In genomic region chr1:170677681-170678080, GRCm38 (mm10) we compare ENCODE assay signal across 25 mouse cellular contexts. TPM values are rescaled to one million over a fixed set of nuclear protein-coding genes. Genes with fewer than 3 reads are reported as not detected.
A peak's percentile ranks its signal among the peaks of the same experiment; 100 is the strongest.
DNase-seq lines count a peak whose midpoint lies in the region; ATAC-seq and TF ChIP-seq lines count a peak whose summit lies in the region.
"Had no signal": no experiment of that assay in that cellular context is flagged by ENCODE, and none has a peak within 500 bp of the region (broad histone marks: within the 10 kb centered on the region; RNA-seq: fewer than 3 reads in every experiment).

No protein-coding gene starts in this region.

- H3K36me3 ChIP-seq in heart, embryonic 11.5 days (ENCODE audit: control insufficient read depth, insufficient read depth, low read length), result peaks cover 16% of the 10 kb centered on the region; the same call in 1 of the 2 replicates
- H3K36me3 ChIP-seq in heart, embryonic 12.5 days, result peaks cover 46% of the 10 kb centered on the region
- H3K36me3 ChIP-seq: G1E had no signal

- H3K9ac ChIP-seq in heart, embryonic 11.5 days (ENCODE audit: low read depth, low read length), result no peak overlapping the region
- H3K9ac ChIP-seq in heart, embryonic 12.5 days, result no peak overlapping the region
- H3K9ac ChIP-seq: embryonic facial prominence, embryonic 12.5 days; forebrain, embryonic 13.5 days had no signal

- no peaks in the 10 kb centered on the region; the same call in 1 of the 2 replicates for H3K4me1 ChIP-seq in heart, embryonic 11.5 days (ENCODE audit: control insufficient read depth, insufficient read depth, low read length)
- peaks cover 22% of the 10 kb centered on the region for H3K4me1 ChIP-seq in heart, embryonic 12.5 days (replicated peaks)
- H3K4me1 ChIP-seq: embryonic facial prominence, embryonic 10.5 days; embryonic facial prominence, embryonic 12.5 days; forebrain, embryonic 13.5 days had no signal

- no peak overlapping the region for H3K4me3 ChIP-seq in gastrocnemius, adult 2 months
- H3K4me3 ChIP-seq in heart, embryonic 11.5 days (ENCODE audit: low read depth, low read length), result no peak overlapping the region
- H3K4me3 ChIP-seq in heart, embryonic 12.5 days, result no peak overlapping the region
- H3K4me3 ChIP-seq in layer of hippocampus, adult 2 months, result no peak overlapping the region
- H3K4me3 ChIP-seq: embryonic facial prominence, embryonic 10.5 days; embryonic facial prominence, embryonic 12.5 days; forebrain, embryonic 13.5 days had no signal

- no peak for TF ChIP-seq CTCF in gastrocnemius, adult 2 months (IDR thresholded peaks at IDR 0.05)
- no peak for TF ChIP-seq CTCF in layer of hippocampus, adult 2 months (conservative IDR thresholded peaks at IDR 0.05)

- H3K9me3 ChIP-seq in heart, embryonic 11.5 days (replicated peaks; ENCODE audit: control insufficient read depth, low read length), result no peaks in the 10 kb centered on the region
- H3K9me3 ChIP-seq in heart, embryonic 12.5 days (replicated peaks), result peaks cover 11% of the 10 kb centered on the region; the same call in 1 of the 2 replicates
- H3K9me3 ChIP-seq: embryonic facial prominence, embryonic 10.5 days; embryonic facial prominence, embryonic 12.5 days; forebrain, embryonic 13.5 days; G1E had no signal

- intact Hi-C loops in gastrocnemius, adult 2 months (cut with DNase I), result no loop called here
- intact Hi-C loops in heart, postnatal 10 days (cut with DNase I), result no loop called here
- intact Hi-C loops in heart, postnatal 25 days (cut with DNase I), result no loop called here

- H3K4me2 ChIP-seq in heart, embryonic 11.5 days, result no peak overlapping the region
- H3K4me2 ChIP-seq in heart, embryonic 12.5 days, result no peak overlapping the region
- H3K4me2 ChIP-seq: embryonic facial prominence, embryonic 12.5 days; forebrain, embryonic 13.5 days had no signal

- 0 out of 2 replicates have a peak overlapping the region, but pooled peaks have one; percentile 48 for H3K27ac ChIP-seq in gastrocnemius, adult 2 months
- H3K27ac ChIP-seq in heart, embryonic 11.5 days (ENCODE audit: low read depth, low read length), result no peak overlapping the region
- no peak overlapping the region for H3K27ac ChIP-seq in heart, embryonic 12.5 days (ENCODE audit: poor library complexity, severe bottlenecking)
- peak overlapping the region; percentile 93 for H3K27ac ChIP-seq in layer of hippocampus, adult 2 months
- H3K27ac ChIP-seq: embryonic facial prominence, embryonic 10.5 days; embryonic facial prominence, embryonic 12.5 days; forebrain, embryonic 13.5 days had no signal

- no peak for DNase-seq in gastrocnemius, adult 2 months
- DNase-seq in gastrocnemius, adult 18-20 months (ENCODE audit: low spot score), result no peak
- peak; percentile 58 to 60 for DNase-seq in heart, postnatal 10 days
- DNase-seq in heart, postnatal 25 days (ENCODE audit: low spot score), result peak; percentile 40
- DNase-seq in layer of hippocampus, adult 2 months (ENCODE audit: low spot score in 2 of 2), result no peak
- no peak for DNase-seq in layer of hippocampus, postnatal 36 days
- DNase-seq: adrenal gland, adult 8-10 months; adrenal gland, postnatal 14 days; adrenal gland, postnatal 36 days; B cell, adult 2 months; cerebellum, adult 11-12 months; cerebellum, adult 2 months; cerebellum, adult 9-10 months; cerebellum, postnatal 10 days; cerebellum, postnatal 25 days had no signal

- 69% methylated on average over 4 of the region's 4 CpGs for WGBS in heart, embryonic 11.5 days (ENCODE audit: insufficient replicate concordance)
- 63% methylated on average over 4 of the region's 4 CpGs for WGBS in heart, embryonic 12.5 days

- no peaks in the 10 kb centered on the region for H3K27me3 ChIP-seq in heart, embryonic 11.5 days (ENCODE audit: control insufficient read depth, insufficient read depth, low read length)
- no peaks in the 10 kb centered on the region for H3K27me3 ChIP-seq in heart, embryonic 12.5 days (replicated peaks)
- H3K27me3 ChIP-seq: CH12.LX; embryonic facial prominence, embryonic 12.5 days; forebrain, embryonic 13.5 days; Patski had no signal

- ATAC-seq in heart, embryonic 11.5 days (replicated peaks; ENCODE audit: insufficient number of reproducible peaks, low FRiP score, low TSS enrichment), result no peak
- ATAC-seq in heart, embryonic 12.5 days (ENCODE audit: insufficient number of reproducible peaks, low FRiP score), result no peak
- ATAC-seq: activated CD4-positive, CD25-positive, alpha-beta regulatory T cell, adult 4 months; CD4-positive, CD25-positive, alpha-beta regulatory T cell, adult 4 months; forebrain, embryonic 13.5 days; Patski had no signal

RNA-seq across cellular contexts. Expression of gene Olfml2b, which starts 33.3 kb away (rescaled TPM):
- 1 to 10 TPM; 2.9 to 6.6 TPM for total RNA-seq in gastrocnemius, adult 2 months (2021)
- total RNA-seq in gastrocnemius, adult 18-20 months (2021), result 1 to 10 TPM; 2.8 to 3.3 TPM
- total RNA-seq in heart, postnatal 10 days (2021), result 10 to 100 TPM; 23.4 to 26.6 TPM
- 42.4 and 51.2 TPM in 2 replicates for polyA plus RNA-seq in heart, embryonic 11.5 days (2014; fragmentation: Nextera tagmentation; extraction: Ambion mirVana)
- total RNA-seq in heart, postnatal 25 days (2021), result 10 to 100 TPM in 1 of 2 experiments, 1 to 10 TPM in 1; 9.8 to 13.1 TPM
- 45.9 and 48.3 TPM in 2 replicates for polyA plus RNA-seq in heart, embryonic 12.5 days (2016; fragmentation: Nextera tagmentation; extraction: Ambion mirVana)
- total RNA-seq in layer of hippocampus, adult 2 months (2021), result 10 to 100 TPM; 48.7 to 48.8 TPM
- total RNA-seq in layer of hippocampus, postnatal 36 days (2021), result 10 to 100 TPM; 40.6 to 52.9 TPM
- polyA plus RNA-seq: activated CD4-positive, CD25-positive, alpha-beta regulatory T cell, adult 4 months; CD4-positive, CD25-positive, alpha-beta regulatory T cell, adult 4 months; G1E had no signal

Comparison
In these comparisons a context has a peak if more than half of its experiments do, and no peak if none do; other contexts are left out.
1. DNase-seq: peak in heart, postnatal 10 days (2 of 2) and heart, postnatal 25 days (single experiment); none in gastrocnemius, adult 2 months (single experiment), gastrocnemius, adult 18-20 months (single experiment), layer of hippocampus, adult 2 months (0 of 2) and layer of hippocampus, postnatal 36 days (0 of 2).
2. H3K27ac ChIP-seq: peak in gastrocnemius, adult 2 months (single experiment) and layer of hippocampus, adult 2 months (single experiment); none in heart, embryonic 11.5 days (single experiment) and heart, embryonic 12.5 days (single experiment).